Mouse (Mus musculus): Measurements from ENCODE around the gene Mrpl53. TPM values are rescaled to one million over a fixed set of nuclear protein-coding genes. Genes with fewer than 3 reads are reported as not detected.

Mrpl53 gene
- polyA plus RNA-seq, 1 experiment from 2014 or later, result 105 TPM

DNA sequence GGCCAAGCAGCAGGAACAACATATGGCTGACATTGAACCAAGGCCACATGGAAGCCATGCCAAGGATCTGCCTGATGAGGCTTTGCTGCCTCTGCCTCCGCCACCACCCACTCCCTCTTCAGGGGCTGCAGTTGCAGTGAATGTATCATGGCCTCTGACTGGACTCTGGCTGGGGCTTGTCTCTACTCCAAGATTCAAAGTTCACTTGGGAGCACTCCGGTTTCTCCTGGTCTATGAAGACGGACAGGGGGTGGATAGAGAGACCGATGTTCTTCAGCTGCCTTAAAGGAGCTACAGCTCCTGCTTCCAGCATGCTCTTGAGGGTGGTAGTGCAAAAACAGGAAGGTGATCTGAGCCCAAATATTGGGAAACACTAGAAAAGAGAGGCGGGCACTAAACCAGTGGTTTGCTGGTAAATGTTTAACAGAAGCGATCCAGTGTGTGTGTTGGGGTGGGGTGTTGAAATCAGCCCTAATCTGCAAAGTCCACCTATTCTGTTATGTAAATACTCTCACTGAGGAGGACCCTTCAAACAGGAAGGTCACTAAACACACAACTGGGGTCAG, 22.7 kb downstream of the Mrpl53 start:
- peak; percentile 42 for ATAC-seq
- Histone ChIP-seq H3K4me3 (no peak overlapping the region), H3K9me3 (replicated peaks) (no peaks in the 10 kb centered on the region), H3K4me2 (no peak overlapping the region), H3K9ac (no peak overlapping the region), H3K27ac (peak overlapping the region; percentile 65), H3K27me3 (replicated peaks) (peaks cover 28% of the 10 kb centered on the region), H3K36me3 (no peaks in the 10 kb centered on the region), H3K4me1 (peaks cover 39% of the 10 kb centered on the region)
- WGBS (ENCODE audit: insufficient replicate concordance), result 53% methylated on average over 6 of the region's 6 CpGs

- no peak overlapping the region for H3K4me3 ChIP-seq
- peaks cover 36% of the 10 kb centered on the region for H3K27me3 ChIP-seq (replicated peaks)
- H3K9me3 ChIP-seq (replicated peaks), result no peaks in the 10 kb centered on the region
- H3K4me2 ChIP-seq, result no peak overlapping the region
- no peak for ATAC-seq
- H3K27ac ChIP-seq, result peak overlapping the region; percentile 65
- H3K36me3 ChIP-seq, result no peaks in the 10 kb centered on the region
- 68% methylated on average over 9 of the region's 9 CpGs for WGBS (ENCODE audit: insufficient replicate concordance)
- H3K9ac ChIP-seq, result no peak overlapping the region
- H3K4me1 ChIP-seq, result peaks cover 47% of the 10 kb centered on the region
Measured at GRCm38 (mm10) chr6:83132176-83132919, 23.5 kb downstream of the Mrpl53 start.

GRCm38 (mm10) chr6:83134226-83134625, 25.4 kb downstream of the Mrpl53 start:
- Histone ChIP-seq H3K36me3 (no peaks in the 10 kb centered on the region), H3K27ac (no peak overlapping the region), H3K27me3 (replicated peaks) (peaks cover 51% of the 10 kb centered on the region), H3K4me1 (peaks cover 66% of the 10 kb centered on the region), H3K9me3 (replicated peaks) (no peaks in the 10 kb centered on the region), H3K9ac (no peak overlapping the region), H3K4me2 (no peak overlapping the region), H3K4me3 (no peak overlapping the region)
- no peak for ATAC-seq
- WGBS (ENCODE audit: insufficient replicate concordance), result 58% methylated on average over 3 of the region's 3 CpGs

DNA sequence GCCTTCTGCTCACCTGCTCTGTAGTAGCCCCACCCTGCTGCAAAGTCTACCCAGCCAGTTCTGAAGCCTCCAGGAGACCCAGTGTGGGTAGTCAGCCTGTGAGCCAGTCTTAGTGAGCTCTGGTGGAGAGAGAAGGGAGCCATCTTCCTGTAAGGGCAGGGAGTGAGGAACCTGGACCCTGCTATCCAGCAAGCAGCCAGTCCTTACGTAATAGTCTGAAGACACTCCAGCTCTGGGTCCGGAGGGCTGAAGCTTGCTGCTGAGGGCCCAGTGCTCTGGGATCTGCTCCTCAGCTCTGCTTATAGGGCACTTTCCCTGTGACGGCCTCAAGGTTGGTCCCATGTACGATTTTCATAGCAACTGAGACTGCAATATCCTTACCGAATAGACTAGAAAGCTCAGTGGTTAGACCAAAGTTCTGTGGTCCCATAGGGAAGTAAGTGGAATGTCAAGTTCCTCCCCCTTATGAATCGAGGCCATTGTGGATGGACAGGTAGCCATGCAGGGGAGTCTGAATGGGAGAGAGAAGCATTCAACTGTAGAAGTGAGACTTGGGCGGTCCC, 26.2 kb downstream of the Mrpl53 start, which contains the start of gene Rtkn:
Gene Rtkn, plus strand, starts transcription at position 513 of the 563 bp plus-strand sequence.
- WGBS (ENCODE audit: insufficient replicate concordance), result 57% methylated on average over 7 of the region's 7 CpGs
- Histone ChIP-seq H3K9me3 (replicated peaks) (no peaks in the 10 kb centered on the region), H3K4me3 (peak within 1 kb of the TSS; percentile 57), H3K4me2 (peak within 1 kb of the TSS; percentile 70), H3K4me1 (peaks cover 67% of the 10 kb centered on the region), H3K27me3 (replicated peaks) (peaks cover 57% of the 10 kb centered on the region), H3K9ac (peak within 1 kb of the TSS; percentile 71), H3K36me3 (no peaks in the 10 kb centered on the region), H3K27ac (peak within 1 kb of the TSS; percentile 83; the same call in 1 of the 2 replicates)
- no peak for ATAC-seq

- H3K27me3 ChIP-seq (replicated peaks), result peaks cover 60% of the 10 kb centered on the region
- H3K36me3 ChIP-seq, result no peaks in the 10 kb centered on the region
- peak overlapping the region; percentile 70 for H3K4me2 ChIP-seq
- H3K9ac ChIP-seq, result peak overlapping the region; percentile 71
- ATAC-seq, result no peak
- 29% methylated on average over 37 of the region's 37 CpGs for WGBS (ENCODE audit: insufficient replicate concordance)
- peak overlapping the region; percentile 57 for H3K4me3 ChIP-seq
- 0 out of 2 replicates have a peak overlapping the region, but pooled peaks have one; percentile 83 for H3K27ac ChIP-seq
- peaks cover 67% of the 10 kb centered on the region for H3K4me1 ChIP-seq
- H3K9me3 ChIP-seq (replicated peaks), result no peaks in the 10 kb centered on the region
Measured at GRCm38 (mm10) chr6:83135571-83136161, 26.8 kb downstream of the Mrpl53 start.

DNA sequence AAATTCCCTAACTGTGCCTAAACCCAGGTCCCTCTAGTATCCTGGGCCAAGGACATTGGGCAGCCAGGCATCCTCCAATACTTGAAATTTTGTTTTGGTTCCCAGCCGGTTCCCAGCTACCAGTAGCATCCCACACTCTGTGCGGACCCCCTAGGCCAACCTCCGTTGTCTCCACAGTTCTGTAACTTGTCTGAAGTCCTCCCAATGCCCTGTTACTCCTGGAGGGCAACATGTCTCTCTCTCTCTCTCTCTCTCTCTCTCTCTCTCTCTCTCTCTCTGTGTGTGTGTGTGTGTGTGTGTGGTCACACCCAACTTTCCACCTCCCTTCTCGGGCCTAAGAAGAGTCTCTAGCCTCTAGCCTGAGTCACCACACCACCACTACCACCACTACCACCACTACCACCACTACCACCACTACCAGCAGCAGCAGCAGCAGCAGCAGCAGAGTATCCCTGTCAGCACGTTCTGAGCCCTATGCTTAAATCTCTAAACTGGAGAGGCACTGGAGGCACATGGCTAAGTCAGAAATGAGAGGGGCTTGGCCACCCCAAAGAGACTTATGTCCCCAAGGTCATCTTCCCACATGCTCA, 27.5 kb downstream of the Mrpl53 start:
- H3K27me3 ChIP-seq (replicated peaks), result peaks cover 67% of the 10 kb centered on the region
- ATAC-seq, result no peak
- WGBS (ENCODE audit: insufficient replicate concordance), result 32% methylated on average over 5 of the region's 5 CpGs
- H3K4me3 ChIP-seq, result peak overlapping the region; percentile 57
- peak overlapping the region; percentile 83 for H3K27ac ChIP-seq
- no peaks in the 10 kb centered on the region for H3K9me3 ChIP-seq (replicated peaks)
- no peaks in the 10 kb centered on the region for H3K36me3 ChIP-seq
- peaks cover 61% of the 10 kb centered on the region for H3K4me1 ChIP-seq
- H3K9ac ChIP-seq, result peak overlapping the region; percentile 71
- H3K4me2 ChIP-seq, result peak overlapping the region; percentile 70

DNA sequence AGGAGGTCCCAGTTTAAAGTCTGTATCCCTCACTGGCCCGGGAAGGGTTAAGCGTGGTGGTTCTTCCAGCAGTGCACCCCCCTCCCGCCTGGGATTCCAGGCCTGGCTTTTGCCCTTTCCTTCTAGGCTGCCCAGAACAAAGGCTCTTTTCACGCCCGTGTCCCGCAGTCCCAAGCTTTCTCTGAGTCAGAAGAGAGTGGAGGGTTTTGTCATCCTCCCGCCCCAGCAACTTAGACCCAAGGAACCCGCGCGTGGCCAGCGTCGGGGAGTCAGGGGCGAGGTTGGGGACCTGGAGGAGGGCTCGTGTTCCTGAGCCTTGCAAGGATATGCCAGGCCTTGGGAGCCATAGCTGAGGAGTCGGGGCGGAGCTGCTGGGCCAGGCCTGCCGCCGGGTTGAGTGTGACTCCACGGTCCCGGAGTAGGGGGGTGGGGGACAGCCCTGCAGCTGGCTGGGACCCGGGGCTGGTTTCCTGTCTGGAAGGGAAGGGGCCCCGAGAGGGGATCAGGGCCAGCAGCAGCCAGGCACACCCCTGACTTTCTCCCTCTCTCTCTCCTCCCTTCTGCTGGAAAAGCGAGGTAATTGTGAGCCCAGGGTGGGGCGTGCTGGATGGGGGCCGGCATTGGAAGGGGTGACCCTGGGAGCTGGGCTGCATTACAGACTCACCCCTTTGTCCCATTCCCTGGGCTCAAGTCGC, 28.2 kb downstream of the Mrpl53 start:
- Histone ChIP-seq H3K4me1 (peaks cover 64% of the 10 kb centered on the region), H3K36me3 (no peaks in the 10 kb centered on the region), H3K9me3 (replicated peaks) (no peaks in the 10 kb centered on the region), H3K4me2 (peak overlapping the region; percentile 70), H3K9ac (peak overlapping the region; percentile 71), H3K27me3 (replicated peaks) (peaks cover 74% of the 10 kb centered on the region), H3K4me3 (peak overlapping the region; percentile 57), H3K27ac (peak overlapping the region; percentile 83)
- WGBS (ENCODE audit: insufficient replicate concordance), result 4% methylated on average over 26 of the region's 26 CpGs
- ATAC-seq, result peak; percentile 53

GRCm38 (mm10) chr6:83137576-83137950, 28.7 kb downstream of the Mrpl53 start:
- H3K27me3 ChIP-seq (replicated peaks), result peaks cover 79% of the 10 kb centered on the region
- H3K4me2 ChIP-seq, result peak overlapping the region; percentile 70
- H3K4me3 ChIP-seq, result peak overlapping the region; percentile 57
- H3K9ac ChIP-seq, result peak overlapping the region; percentile 71
- H3K36me3 ChIP-seq, result no peaks in the 10 kb centered on the region
- no peaks in the 10 kb centered on the region for H3K9me3 ChIP-seq (replicated peaks)
- WGBS (ENCODE audit: insufficient replicate concordance), result under 1% methylated on average over 12 of the region's 12 CpGs
- peak overlapping the region; percentile 83 for H3K27ac ChIP-seq
- peak; percentile 67 for ATAC-seq
- peaks cover 69% of the 10 kb centered on the region for H3K4me1 ChIP-seq

DNA sequence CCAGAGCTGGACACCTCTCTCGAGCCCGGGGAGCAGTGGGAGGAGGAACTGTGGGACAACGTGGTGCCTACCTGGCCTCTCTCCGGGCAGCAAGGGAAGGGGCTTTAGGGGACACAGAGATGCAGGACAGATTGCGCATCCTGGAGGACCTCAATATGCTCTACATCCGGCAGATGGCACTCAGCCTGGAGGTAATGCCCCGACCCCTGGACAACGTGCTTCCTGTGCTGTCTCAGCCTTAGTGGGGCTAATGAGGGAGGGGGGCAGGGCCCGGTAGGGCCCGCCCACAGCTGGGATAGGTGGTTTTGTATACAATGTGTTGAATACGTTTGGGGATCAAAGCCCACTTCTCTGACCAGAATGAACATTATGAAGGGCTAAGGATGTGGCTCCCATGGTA, 29.2 kb downstream of the Mrpl53 start:
- Histone ChIP-seq H3K9me3 (replicated peaks) (no peaks in the 10 kb centered on the region), H3K27me3 (replicated peaks) (peaks cover 84% of the 10 kb centered on the region), H3K36me3 (no peaks in the 10 kb centered on the region), H3K4me2 (peak overlapping the region; percentile 70), H3K9ac (peak overlapping the region; percentile 71), H3K4me1 (peaks cover 73% of the 10 kb centered on the region), H3K27ac (peak overlapping the region; percentile 83), H3K4me3 (peak overlapping the region; percentile 57)
- ATAC-seq, result peak; percentile 27; the same call in 1 of the 2 replicates
- 3% methylated on average over 11 of the region's 11 CpGs for WGBS (ENCODE audit: insufficient replicate concordance)

- Histone ChIP-seq H3K27ac (no peak overlapping the region), H3K4me1 (peaks cover 59% of the 10 kb centered on the region), H3K4me2 (no peak overlapping the region), H3K9me3 (replicated peaks) (no peaks in the 10 kb centered on the region), H3K4me3 (no peak overlapping the region), H3K36me3 (no peaks in the 10 kb centered on the region), H3K9ac (no peak overlapping the region), H3K27me3 (replicated peaks) (peaks cover 81% of the 10 kb centered on the region)
- ATAC-seq, result no peak
- 79% methylated on average over 8 of the region's 8 CpGs for WGBS (ENCODE audit: insufficient replicate concordance)
Measured at GRCm38 (mm10) chr6:83140044-83140443, 31.2 kb downstream of the Mrpl53 start.

- no peak for ATAC-seq
- 38% methylated on average over 4 of the region's 4 CpGs for WGBS (ENCODE audit: insufficient replicate concordance)
- Histone ChIP-seq H3K36me3 (no peaks in the 10 kb centered on the region; the same call in 1 of the 2 replicates), H3K4me3 (no peak overlapping the region), H3K9ac (no peak overlapping the region), H3K4me2 (peak overlapping the region; percentile 56), H3K27me3 (replicated peaks) (peaks cover 65% of the 10 kb centered on the region), H3K9me3 (replicated peaks) (no peaks in the 10 kb centered on the region), H3K27ac (no peak overlapping the region), H3K4me1 (peaks cover 54% of the 10 kb centered on the region)
Measured at GRCm38 (mm10) chr6:83141636-83142035, 32.8 kb downstream of the Mrpl53 start.
